Mouse (Mus musculus): ENCODE results near the gene Tmem147.

The Tmem147 gene

GRCm38 (mm10) chr7:30728214-30728613 is 1.1 kb downstream of the Tmem147 start:
- no peak for DNase-seq (ENCODE audit: low spot score in 2 of 2)

- no peak for DNase-seq (ENCODE audit: low spot score in 2 of 2)
Observed at GRCm38 (mm10) chr7:30723274-30723953, 5.9 kb downstream of the Tmem147 start.

GRCm38 (mm10) chr7:30721286-30721685 is 8.1 kb downstream of the Tmem147 start:
- no peak for DNase-seq (ENCODE audit: low spot score in 2 of 2)

DNA sequence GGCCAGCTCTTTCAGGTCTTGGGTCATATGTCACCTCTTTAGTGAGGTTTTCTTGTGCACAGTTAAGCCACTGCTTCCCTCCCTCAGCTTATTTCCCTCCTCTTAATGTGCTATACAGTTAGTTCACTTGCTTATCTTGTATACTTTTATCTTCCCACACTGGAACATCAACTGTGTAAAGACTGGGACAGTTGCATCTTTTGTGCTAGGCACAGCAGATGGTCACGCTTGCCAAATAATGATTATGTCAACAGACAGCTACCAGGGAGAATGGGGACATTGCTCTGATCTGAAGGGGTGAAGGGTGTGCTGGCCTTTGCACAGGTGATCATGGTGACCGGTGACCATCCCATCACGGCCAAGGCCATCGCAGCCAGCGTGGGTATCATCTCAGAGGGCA is 9.7 kb downstream of the Tmem147 start:
- DNase-seq (ENCODE audit: low spot score in 2 of 2) = no peak

DNA sequence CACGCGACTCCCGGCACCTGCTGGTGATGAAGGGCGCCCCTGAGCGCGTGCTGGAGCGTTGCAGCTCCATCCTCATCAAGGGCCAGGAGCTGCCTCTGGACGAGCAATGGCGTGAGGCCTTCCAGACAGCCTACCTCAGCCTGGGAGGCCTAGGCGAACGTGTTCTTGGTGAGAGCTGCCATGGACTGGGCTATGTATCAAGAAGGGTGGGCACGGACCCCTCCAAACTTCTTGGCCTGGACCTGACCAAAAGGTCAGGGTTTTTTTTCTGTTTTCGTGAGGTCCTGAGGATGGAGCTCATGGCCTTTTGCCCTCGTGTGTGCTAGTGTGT is 11.7 kb downstream of the Tmem147 start:
- DNase-seq (ENCODE audit: low spot score in 2 of 2) = no peak

- DNase-seq (ENCODE audit: low spot score in 2 of 2) = peak; percentile 67 to 68
Observed at GRCm38 (mm10) chr7:30717006-30717715, 12.2 kb downstream of the Tmem147 start.

GRCm38 (mm10) chr7:30711942-30712341 is 17.4 kb downstream of the Tmem147 start, which contains the start of gene Atp4a:
TSS of gene Atp4a (plus strand) at chr7:30712209.
- DNase-seq (ENCODE audit: low spot score in 2 of 2) = no peak

- no peak for DNase-seq (ENCODE audit: low spot score in 2 of 2)
Observed at GRCm38 (mm10) chr7:30707441-30707840, 21.9 kb downstream of the Tmem147 start.

DNA sequence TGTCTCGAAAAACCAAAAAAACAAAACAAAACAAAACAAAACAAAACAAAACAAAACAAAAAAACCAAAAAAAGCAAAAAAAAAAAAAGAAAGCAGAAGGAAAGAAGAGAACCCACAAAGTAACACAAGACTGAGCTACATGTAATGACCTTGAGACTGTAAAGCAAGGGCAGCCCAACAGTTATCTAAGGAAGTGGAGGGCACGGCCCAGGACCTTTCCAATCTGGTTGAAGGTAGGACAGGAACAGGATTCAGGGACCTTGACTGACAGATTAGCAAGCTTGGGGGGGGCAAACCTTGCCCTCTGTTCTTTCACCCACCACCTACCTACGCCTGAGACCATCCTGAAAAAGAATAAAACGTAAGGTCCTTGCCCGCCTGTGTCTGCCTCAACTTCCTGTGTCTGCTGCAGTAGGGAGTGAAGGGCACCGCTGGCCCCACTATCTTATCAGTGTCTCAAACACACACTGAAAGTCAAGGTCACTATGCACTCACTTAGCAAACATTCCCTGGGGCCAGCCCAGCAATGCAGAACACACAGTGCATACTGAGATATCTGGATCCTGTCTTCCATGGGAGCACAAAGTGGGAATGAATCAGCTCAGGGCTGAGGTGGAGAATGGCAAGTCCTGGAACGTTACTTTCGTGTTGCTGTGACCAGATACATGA is 23.0 kb downstream of the Tmem147 start:
- DNase-seq (ENCODE audit: low spot score in 2 of 2) = no peak

GRCm38 (mm10) chr7:30698589-30698988 is 30.8 kb downstream of the Tmem147 start, which contains the start of gene 2200002J24Rik:
TSS of gene 2200002J24Rik (plus strand) at chr7:30698926.
- no peak for DNase-seq (ENCODE audit: low spot score in 2 of 2)

DNA sequence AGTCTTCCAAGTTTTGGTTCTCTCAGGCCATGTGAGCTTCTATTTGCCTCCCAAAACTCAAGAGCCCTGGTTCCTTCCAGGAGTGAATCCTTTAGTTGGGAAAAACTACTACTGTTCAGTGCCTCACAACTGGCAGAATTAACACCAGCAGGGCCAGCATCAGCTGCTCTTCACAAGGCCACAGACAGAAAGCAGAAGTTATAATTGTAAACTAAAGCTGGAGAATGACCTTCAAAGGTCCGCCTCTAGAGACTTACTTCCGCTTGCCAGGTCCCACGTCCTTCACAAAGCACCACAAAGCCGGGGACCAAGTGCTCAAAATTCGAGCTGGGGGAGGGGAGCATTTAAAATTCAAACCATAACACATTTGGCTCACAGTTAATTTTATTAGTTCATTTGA is 31.2 kb downstream of the Tmem147 start:
- DNase-seq (ENCODE audit: low spot score in 2 of 2) = no peak

- no peak for DNase-seq (ENCODE audit: low spot score in 2 of 2)
Observed at GRCm38 (mm10) chr7:30688325-30688724, 41.0 kb downstream of the Tmem147 start.

- DNase-seq (ENCODE audit: low spot score in 2 of 2) = no peak
Observed at GRCm38 (mm10) chr7:30683425-30683824, 45.9 kb downstream of the Tmem147 start.

GRCm38 (mm10) chr7:30681897-30682296 is 47.4 kb downstream of the Tmem147 start:
- no peak for DNase-seq (ENCODE audit: low spot score in 2 of 2)

GRCm38 (mm10) chr7:30678263-30678975 is 50.9 kb downstream of the Tmem147 start:
- no peak for DNase-seq (ENCODE audit: low spot score in 2 of 2)

All from frontal cortex, postnatal 10 days (tissue).